Mouse (Mus musculus) forebrain, embryonic 15.5 days (tissue): ENCODE results near the gene Pkp4. TPM values are rescaled to one million over a fixed set of nuclear protein-coding genes. Genes with fewer than 3 reads are reported as not detected.

ENCODE experiments used
- ATAC-seq: fragments of 200-750 bp; cut with Nextera tagmentation; replicated peaks from 2 replicates; pipeline ENCODE4 v1.8.0; 2017; ENCODE audit warnings: mild to moderate bottlenecking, moderate TSS enrichment, moderate library complexity
- H3K27ac ChIP-seq: fragments of 300-500 bp; sonication (generic); replicated peaks from 2 replicates; pipeline ENCODE4 v1.5.1; 2015; ENCODE audit warnings: mild to moderate bottlenecking, inconsistent platforms
- H3K27me3 ChIP-seq: fragments of 300-500 bp; sonication (generic); 2 replicates; pipeline ENCODE4 v1.6.1; 2015; ENCODE audit warnings: inconsistent platforms
- H3K36me3 ChIP-seq: fragments of 300-500 bp; sonication (generic); 2 replicates; pipeline ENCODE4 v1.6.1; 2015; ENCODE audit warnings: mild to moderate bottlenecking, inconsistent platforms
- H3K4me1 ChIP-seq: fragments of 300-500 bp; sonication (generic); 2 replicates; pipeline ENCODE4 v1.6.1; 2015; ENCODE audit warnings: inconsistent platforms
- H3K4me2 ChIP-seq: fragments of 300-500 bp; sonication (generic); replicated peaks from 2 replicates; pipeline ENCODE4 v1.6.1; 2015; ENCODE audit warnings: mild to moderate bottlenecking, inconsistent platforms
- H3K4me3 ChIP-seq: fragments of 300-500 bp; sonication (generic); 2 replicates; pipeline ENCODE4 v1.5.1; 2015; ENCODE audit warnings: mild to moderate bottlenecking, inconsistent platforms
- H3K9ac ChIP-seq: fragments of 300-500 bp; sonication (generic); replicated peaks from 2 replicates; pipeline ENCODE4 v1.6.1; 2015; ENCODE audit warnings: mild to moderate bottlenecking, inconsistent platforms
- H3K9me3 ChIP-seq: fragments of 300-500 bp; sonication (generic); 2 replicates; pipeline ENCODE4 v1.6.1; 2016; ENCODE audit warnings: inconsistent platforms
- WGBS: fragments of 180-500 bp; shearing (Covaris S2); methylation state at CpG from one replicate; pipeline ENCODE4 v1.1.7; 2015; ENCODE audit warnings: mixed read lengths; 5-methylcytosine and 5-hydroxymethylcytosine counted together
- polyA plus RNA-seq: library from polyadenylated mRNA; unstranded; fragments of >200 nt; fragmentation: Nextera tagmentation; extraction: Ambion mirVana; gene quantifications from 2 replicates; pipeline ENCODE4 v1.2.1, GENCODE M21; 2015

Pkp4 gene
- polyA plus RNA-seq, 1 experiment from 2014 or later, result 23.9 TPM

DNA sequence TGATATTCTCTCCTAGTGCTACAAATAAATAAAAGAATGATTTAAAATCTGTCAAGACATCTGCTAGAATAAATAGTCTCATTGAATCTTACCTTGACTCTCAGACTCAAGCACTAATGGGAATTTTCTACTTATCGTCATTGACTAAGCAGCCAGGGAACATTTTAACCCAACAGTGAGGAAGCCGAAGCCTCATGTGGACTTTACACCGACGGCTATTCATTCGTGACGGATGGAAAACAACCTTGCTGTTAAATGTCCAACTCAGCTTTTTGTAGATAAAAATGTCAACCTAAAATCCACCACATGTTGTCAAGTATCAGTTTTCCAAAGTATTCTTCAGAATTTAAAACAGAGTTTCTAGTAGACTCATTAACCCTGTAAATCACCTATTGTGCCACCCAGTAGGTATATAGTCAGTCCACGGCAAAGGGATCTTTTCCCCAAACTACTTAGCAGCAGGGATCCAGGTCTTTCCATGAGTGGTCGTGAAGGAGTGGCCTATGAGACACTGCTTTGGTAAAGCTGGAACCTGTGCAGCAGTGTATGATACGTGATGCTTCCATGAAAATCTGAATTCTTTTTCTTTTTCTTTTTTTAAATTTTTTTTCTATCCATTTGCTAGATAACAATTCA lies 9.0 kb downstream of the Pkp4 start:
- no peak for ATAC-seq
- Histone ChIP-seq H3K27me3 (no peaks in the 10 kb centered on the region), H3K36me3 (no peaks in the 10 kb centered on the region), H3K9ac (no peak overlapping the region), H3K4me1 (no peaks in the 10 kb centered on the region), H3K4me2 (no peak overlapping the region), H3K27ac (no peak overlapping the region), H3K4me3 (no peak overlapping the region), H3K9me3 (no peaks in the 10 kb centered on the region)
- WGBS, result 72% methylated on average over 9 of the region's 9 CpGs

DNA sequence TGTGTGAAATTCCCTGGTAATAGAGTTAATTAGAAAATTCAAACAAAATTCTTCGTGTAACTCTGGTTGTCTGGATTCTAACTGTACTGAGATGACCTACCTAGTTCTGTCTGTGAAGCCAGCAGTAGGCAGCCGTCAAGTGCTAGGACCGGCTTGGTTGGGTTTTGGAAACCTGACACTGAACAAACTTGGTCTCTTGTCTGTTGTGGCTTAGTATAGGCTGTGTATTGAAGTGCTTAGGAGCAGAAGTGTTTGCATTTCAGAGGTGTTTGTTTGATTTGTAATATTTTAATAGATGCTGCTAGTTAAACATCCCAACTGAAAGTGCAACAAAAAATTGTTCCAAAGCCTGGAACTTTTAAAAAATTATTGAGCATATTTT lies 9.5 kb downstream of the Pkp4 start:
- no peak for ATAC-seq
- no peaks in the 10 kb centered on the region for H3K9me3 ChIP-seq
- WGBS, result 88% methylated on average over 3 of the region's 3 CpGs
- H3K9ac ChIP-seq, result no peak overlapping the region
- H3K4me1 ChIP-seq, result no peaks in the 10 kb centered on the region
- H3K27ac ChIP-seq, result no peak overlapping the region
- H3K4me3 ChIP-seq, result no peak overlapping the region
- no peak overlapping the region for H3K4me2 ChIP-seq
- H3K27me3 ChIP-seq, result no peaks in the 10 kb centered on the region
- H3K36me3 ChIP-seq, result no peaks in the 10 kb centered on the region

DNA sequence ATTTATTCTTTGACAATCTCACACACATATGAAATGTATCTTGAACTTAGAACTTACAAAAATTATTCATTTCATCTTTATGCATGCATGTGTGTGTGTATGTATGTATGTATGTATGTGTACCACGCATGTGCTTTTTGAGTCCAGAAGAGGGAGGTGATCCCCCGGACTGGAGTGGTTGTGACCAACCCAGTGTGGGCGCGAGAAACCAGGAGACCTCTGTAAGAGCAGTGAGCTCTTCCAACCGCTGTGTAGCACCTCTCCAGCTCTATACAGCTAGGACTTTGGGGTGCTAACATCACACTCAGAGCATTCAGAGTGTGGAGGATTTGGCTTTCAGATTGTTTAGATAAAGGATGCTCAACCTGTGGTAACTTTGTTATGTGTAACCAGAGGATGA lies 9.9 kb downstream of the Pkp4 start:
- H3K9me3 ChIP-seq, result no peaks in the 10 kb centered on the region
- H3K9ac ChIP-seq, result no peak overlapping the region
- WGBS, result 97% methylated on average over 5 of the region's 5 CpGs
- no peaks in the 10 kb centered on the region for H3K4me1 ChIP-seq
- H3K27me3 ChIP-seq, result no peaks in the 10 kb centered on the region
- H3K4me2 ChIP-seq, result no peak overlapping the region
- no peaks in the 10 kb centered on the region for H3K36me3 ChIP-seq
- H3K27ac ChIP-seq, result no peak overlapping the region
- no peak overlapping the region for H3K4me3 ChIP-seq
- no peak for ATAC-seq

DNA sequence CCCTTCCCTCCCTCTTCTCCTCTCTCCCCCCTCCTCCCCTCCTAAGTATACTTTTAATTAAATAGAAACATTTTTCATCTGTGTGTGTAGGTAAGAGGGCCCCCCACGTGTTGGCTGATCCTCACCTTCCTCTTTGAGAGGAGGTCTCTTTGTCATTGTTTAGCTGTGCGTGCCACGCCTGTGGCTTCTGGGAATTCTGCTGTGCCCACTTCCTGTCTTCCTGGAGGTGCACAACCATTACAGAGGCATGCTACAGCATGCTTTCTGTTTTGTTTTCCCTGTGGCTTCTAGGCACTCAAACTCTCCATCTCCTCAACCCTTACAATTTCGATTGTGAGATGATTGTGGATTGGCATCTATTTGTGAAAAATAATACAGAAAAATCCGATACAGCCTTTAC lies 10.9 kb downstream of the Pkp4 start:
- Histone ChIP-seq H3K4me1 (no peaks in the 10 kb centered on the region), H3K27me3 (no peaks in the 10 kb centered on the region), H3K9ac (no peak overlapping the region), H3K36me3 (no peaks in the 10 kb centered on the region), H3K4me3 (no peak overlapping the region), H3K9me3 (no peaks in the 10 kb centered on the region), H3K27ac (no peak overlapping the region), H3K4me2 (no peak overlapping the region)
- ATAC-seq, result no peak
- 83% methylated on average over 5 of the region's 5 CpGs for WGBS

DNA sequence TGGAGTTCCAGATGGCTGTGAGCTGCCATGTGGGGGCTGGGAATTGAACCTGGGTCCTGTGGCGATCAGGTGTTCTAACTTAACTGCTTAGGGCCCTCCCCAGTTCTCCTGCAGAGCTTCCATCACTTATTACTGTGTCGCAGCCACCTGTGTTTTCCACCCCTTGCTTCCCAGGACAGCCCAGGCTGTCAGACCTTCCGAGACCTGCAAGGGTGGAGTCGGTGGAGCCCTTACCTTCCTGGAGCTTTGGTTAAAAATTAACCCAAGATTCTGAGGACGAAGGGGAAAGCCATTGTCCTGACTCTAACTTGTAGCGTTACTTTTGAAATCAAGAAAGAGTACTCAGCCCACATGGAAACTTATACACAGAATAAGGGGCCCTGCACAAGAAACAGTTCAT lies 15.3 kb downstream of the Pkp4 start:
- Histone ChIP-seq H3K27ac (no peak overlapping the region), H3K4me3 (no peak overlapping the region), H3K36me3 (no peaks in the 10 kb centered on the region), H3K4me2 (no peak overlapping the region), H3K9ac (no peak overlapping the region), H3K4me1 (peaks cover 8% of the 10 kb centered on the region), H3K27me3 (no peaks in the 10 kb centered on the region), H3K9me3 (no peaks in the 10 kb centered on the region)
- ATAC-seq, result no peak
- WGBS, result 98% methylated on average over 6 of the region's 6 CpGs

DNA sequence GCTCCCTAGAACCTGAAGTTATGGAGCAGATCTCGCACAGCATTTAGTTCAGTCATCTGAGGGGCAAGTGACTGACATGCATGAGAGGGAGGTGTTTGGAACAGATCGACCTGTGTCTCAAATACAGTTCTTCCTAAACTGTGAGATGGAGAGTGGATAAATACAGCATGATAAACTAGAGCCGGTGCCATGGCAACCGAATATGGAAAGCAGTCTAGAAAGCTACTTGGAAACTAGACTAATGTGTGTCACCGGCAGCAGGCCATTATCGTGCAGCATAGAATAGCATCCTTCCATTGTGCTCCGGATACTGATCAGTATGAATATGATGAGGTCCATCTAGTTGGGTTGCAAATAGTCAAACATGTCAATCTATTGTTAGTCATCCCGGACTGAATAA lies 17.5 kb downstream of the Pkp4 start:
- Histone ChIP-seq H3K36me3 (no peaks in the 10 kb centered on the region), H3K9me3 (no peaks in the 10 kb centered on the region), H3K27ac (no peak overlapping the region), H3K27me3 (no peaks in the 10 kb centered on the region), H3K4me2 (no peak overlapping the region), H3K4me3 (no peak overlapping the region), H3K4me1 (peaks cover 8% of the 10 kb centered on the region), H3K9ac (no peak overlapping the region)
- peak; percentile 58 for ATAC-seq
- WGBS, result 75% methylated on average over 8 of the region's 8 CpGs

DNA sequence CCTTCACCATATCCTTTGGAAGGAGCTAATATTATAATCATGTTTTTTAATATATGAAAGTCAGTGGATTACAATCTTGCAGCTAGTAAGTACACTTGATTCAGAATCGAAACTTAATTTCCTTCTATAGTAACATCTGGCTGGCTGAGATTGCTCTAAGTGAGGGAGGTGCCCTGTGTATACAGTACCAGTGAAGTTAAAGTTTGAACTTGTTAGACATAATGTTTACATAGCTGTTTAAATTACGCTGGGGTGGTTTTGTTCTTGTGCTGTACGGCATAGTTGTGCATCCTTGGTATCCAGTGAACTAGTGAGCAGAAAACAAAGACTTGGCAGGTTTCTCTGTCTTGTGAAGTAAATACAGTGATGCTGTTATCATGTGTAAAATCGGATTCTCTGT lies 18.3 kb downstream of the Pkp4 start:
- H3K9ac ChIP-seq, result no peak overlapping the region
- 65% methylated on average over 4 of the region's 4 CpGs for WGBS
- H3K4me1 ChIP-seq, result peaks cover 8% of the 10 kb centered on the region
- H3K4me2 ChIP-seq, result no peak overlapping the region
- no peak for ATAC-seq
- H3K36me3 ChIP-seq, result no peaks in the 10 kb centered on the region
- H3K27me3 ChIP-seq, result no peaks in the 10 kb centered on the region
- no peak overlapping the region for H3K27ac ChIP-seq
- no peaks in the 10 kb centered on the region for H3K9me3 ChIP-seq
- H3K4me3 ChIP-seq, result no peak overlapping the region

DNA sequence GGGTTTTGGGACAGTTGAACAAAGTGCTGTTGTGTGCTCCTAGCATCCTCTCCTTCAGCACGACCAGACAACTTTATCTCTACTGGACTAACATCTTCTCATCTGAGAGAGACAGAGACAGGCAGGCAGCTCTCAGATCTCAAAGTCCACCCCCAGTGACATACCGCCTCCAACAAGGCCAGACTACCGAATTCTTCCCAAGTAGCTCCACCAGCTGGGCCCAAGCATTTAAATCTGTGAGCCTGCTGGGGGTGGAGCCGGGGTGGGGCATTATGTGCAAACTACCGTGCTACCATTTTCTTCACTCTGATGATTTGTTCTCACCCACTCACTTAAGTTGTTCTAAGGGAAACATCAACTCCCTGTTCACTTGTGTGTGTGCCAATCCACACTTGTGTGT lies 18.8 kb downstream of the Pkp4 start:
- Histone ChIP-seq H3K4me1 (peaks cover 8% of the 10 kb centered on the region), H3K4me3 (no peak overlapping the region), H3K9me3 (no peaks in the 10 kb centered on the region), H3K9ac (no peak overlapping the region), H3K4me2 (no peak overlapping the region), H3K27me3 (no peaks in the 10 kb centered on the region), H3K27ac (no peak overlapping the region), H3K36me3 (no peaks in the 10 kb centered on the region)
- no peak for ATAC-seq
- 70% methylated on average over 5 of the region's 5 CpGs for WGBS

DNA sequence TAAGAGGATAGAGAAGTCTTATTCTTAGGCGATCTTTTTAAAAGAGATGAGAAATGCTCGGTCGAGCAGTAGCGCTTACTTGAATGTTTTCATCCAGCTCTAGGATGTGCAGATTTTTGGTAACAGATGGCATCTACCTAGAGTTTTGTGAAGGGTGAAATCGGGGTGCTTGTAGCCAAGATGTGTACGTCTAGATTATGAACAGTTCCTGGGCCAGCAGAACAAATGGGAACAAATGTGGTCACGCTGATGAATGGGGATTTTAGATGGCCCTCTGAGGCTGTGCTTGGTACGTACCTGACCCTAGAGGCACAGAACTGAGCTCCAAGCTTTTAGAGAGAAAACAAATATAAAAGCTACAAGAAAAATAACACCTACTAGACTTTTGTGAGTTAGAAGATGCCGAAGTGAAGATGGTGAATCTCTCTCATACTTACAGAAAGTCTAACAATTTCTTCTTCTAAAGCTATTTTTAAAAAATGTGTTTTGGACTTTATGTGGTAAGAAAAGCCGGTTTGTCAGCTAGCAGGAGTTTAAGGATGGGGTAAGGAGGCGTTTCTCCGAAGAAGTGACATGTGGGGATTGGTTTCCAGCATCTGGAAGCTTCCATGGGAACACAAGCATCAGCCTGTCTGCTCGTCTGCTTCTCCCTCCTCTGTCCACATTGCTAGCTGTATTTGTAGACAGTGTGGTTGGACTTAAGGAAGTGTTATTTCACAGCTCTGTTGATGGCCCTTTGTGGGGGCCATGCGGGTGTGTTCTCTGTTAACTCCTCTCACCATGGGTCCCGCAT lies 20.9 kb downstream of the Pkp4 start:
- H3K4me1 ChIP-seq, result peaks cover 8% of the 10 kb centered on the region
- WGBS, result 85% methylated on average over 15 of the region's 15 CpGs
- no peak overlapping the region for H3K4me2 ChIP-seq
- H3K27me3 ChIP-seq, result no peaks in the 10 kb centered on the region
- ATAC-seq, result no peak
- H3K27ac ChIP-seq, result no peak overlapping the region
- H3K9ac ChIP-seq, result no peak overlapping the region
- no peaks in the 10 kb centered on the region for H3K9me3 ChIP-seq
- no peak overlapping the region for H3K4me3 ChIP-seq
- no peaks in the 10 kb centered on the region for H3K36me3 ChIP-seq

DNA sequence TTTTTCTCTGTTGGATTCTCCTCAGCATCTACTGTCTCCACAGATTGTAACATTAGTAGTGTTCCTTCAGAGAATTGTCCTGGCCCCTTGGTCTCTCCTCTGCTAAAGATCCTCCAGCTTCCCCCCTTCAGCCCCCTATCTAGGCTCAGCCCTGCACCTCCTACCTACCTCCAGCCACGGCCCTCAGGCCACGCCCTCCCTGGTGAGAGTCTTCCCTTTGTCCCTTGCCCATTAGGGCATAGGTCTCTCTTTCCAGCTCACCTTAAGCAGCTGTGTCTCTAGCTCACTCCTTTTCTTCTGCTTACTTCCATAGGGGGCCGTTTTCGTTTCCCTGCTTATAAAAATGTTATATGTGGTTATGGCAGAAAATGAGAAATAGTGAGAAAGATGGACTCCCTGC lies 22.9 kb downstream of the Pkp4 start:
- WGBS, result 85% methylated on average over 4 of the region's 4 CpGs
- H3K4me3 ChIP-seq, result no peak overlapping the region
- peaks cover 2% of the 10 kb centered on the region; the same call in 1 of the 2 replicates for H3K4me1 ChIP-seq
- H3K36me3 ChIP-seq, result 0 out of 2 replicates have a peak, but pooled peaks cover 6% of the 10 kb centered on the region
- no peak overlapping the region for H3K27ac ChIP-seq
- ATAC-seq, result no peak
- no peak overlapping the region for H3K9ac ChIP-seq
- H3K9me3 ChIP-seq, result no peaks in the 10 kb centered on the region
- no peak overlapping the region for H3K4me2 ChIP-seq
- no peaks in the 10 kb centered on the region for H3K27me3 ChIP-seq

DNA sequence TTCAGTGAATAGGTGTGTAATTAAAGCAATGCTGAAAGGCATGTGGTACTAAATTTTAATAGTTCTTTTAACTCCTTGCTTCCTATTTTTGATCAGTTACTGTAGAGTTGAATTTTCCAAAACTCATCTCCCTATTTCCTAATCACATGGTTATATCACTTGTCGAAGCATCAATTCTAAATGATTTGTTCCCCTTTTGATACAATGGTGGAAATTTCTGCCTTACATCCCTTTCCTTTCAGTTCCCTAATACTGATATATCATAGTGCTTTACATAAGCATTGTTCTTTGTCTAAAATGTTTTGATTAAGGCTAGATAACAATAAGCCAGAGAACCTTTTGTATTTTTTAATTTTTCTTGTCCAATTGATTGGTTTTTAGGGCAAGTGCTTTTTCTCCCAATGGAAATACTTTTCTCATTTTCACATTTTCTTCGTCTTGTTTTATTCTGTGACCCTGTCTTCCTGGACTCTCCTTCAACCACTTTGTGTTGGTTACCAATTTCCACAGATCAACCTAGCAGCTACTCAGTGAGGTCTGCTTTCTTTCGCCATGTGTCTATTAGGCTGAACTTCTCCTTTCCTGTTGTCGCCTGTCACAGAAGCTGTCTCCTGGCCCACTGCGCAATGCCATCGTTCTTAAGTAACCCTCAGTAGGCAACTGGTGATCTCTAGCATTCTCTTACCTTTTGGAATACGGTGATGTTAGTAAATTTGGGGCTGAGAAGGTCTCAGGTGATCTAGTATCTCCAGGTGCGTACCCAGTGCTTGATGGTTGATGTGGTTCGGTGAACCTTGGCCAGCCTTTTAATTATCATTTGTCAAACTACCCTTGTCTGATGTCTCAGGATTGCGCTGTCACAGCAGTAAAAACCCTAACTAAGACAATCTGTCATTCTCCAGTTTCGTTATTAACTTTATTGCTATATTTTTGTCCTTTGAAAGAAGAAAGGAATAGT lies 23.7 kb downstream of the Pkp4 start:
- ATAC-seq, result no peak
- 97% methylated on average over 11 of the region's 11 CpGs for WGBS

DNA sequence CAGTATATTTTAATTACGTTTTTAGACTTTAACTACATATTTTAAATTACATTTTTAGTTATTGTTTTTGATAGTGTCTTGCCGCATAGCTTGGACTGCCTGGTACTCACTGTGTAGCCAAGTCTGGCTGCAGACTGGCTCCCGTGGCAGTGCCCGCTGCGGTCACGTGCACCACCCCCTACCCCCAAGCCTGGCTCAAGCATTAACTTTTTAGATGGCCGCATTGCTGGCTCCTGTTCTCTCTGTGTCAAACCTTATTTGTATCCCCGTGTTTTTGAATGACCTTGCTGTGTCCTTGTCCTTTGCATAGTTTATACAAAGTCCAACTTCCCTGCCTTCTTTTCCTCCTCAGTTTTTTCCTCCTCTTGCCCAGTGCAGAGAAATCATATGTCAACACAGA lies 25.5 kb downstream of the Pkp4 start:
- Histone ChIP-seq H3K4me2 (no peak overlapping the region), H3K4me3 (no peak overlapping the region), H3K27ac (no peak overlapping the region), H3K4me1 (peaks cover 5% of the 10 kb centered on the region; the same call in 1 of the 2 replicates), H3K9ac (no peak overlapping the region), H3K27me3 (no peaks in the 10 kb centered on the region), H3K36me3 (0 out of 2 replicates have a peak, but pooled peaks cover 6% of the 10 kb centered on the region), H3K9me3 (no peaks in the 10 kb centered on the region)
- ATAC-seq, result no peak
- 94% methylated on average over 8 of the region's 8 CpGs for WGBS

More for the DNA sequence above, 23.7 kb downstream of the Pkp4 start:
- Histone ChIP-seq H3K9me3 (no peaks in the 10 kb centered on the region), H3K9ac (no peak overlapping the region), H3K4me3 (no peak overlapping the region), H3K27ac (no peak overlapping the region), H3K4me1 (no peaks in the 10 kb centered on the region), H3K27me3 (no peaks in the 10 kb centered on the region), H3K36me3 (0 out of 2 replicates have a peak, but pooled peaks cover 6% of the 10 kb centered on the region), H3K4me2 (no peak overlapping the region)
